Mouse (Mus musculus): ENCODE measurements around the gene Plekhh1. TPM values are rescaled to one million over a fixed set of nuclear protein-coding genes. Genes with fewer than 3 reads are reported as not detected.

Gene Plekhh1
- polyA plus RNA-seq, 1 experiment from 2014 or later = 2.3 TPM

- WGBS = 66% methylated on average over 4 of the region's 4 CpGs
- H3K36me3 ChIP-seq = no peaks in the 10 kb centered on the region
- no peak overlapping the region for H3K9ac ChIP-seq
- no peak for ATAC-seq (ENCODE audit: low FRiP score, low read depth)
- no peaks in the 10 kb centered on the region for H3K9me3 ChIP-seq
- no peak overlapping the region for H3K27ac ChIP-seq (replicated peaks)
- H3K4me1 ChIP-seq (replicated peaks) = peaks cover 10% of the 10 kb centered on the region
- no peak overlapping the region for H3K4me3 ChIP-seq
- no peaks in the 10 kb centered on the region for H3K27me3 ChIP-seq
- H3K4me2 ChIP-seq = no peak overlapping the region
Observed at GRCm38 (mm10) chr12:79092569-79092968, 63.6 kb downstream of the Plekhh1 start.

- Histone ChIP-seq H3K4me1 (replicated peaks) (no peaks in the 10 kb centered on the region), H3K9me3 (no peaks in the 10 kb centered on the region), H3K36me3 (no peaks in the 10 kb centered on the region), H3K4me3 (no peak overlapping the region), H3K4me2 (no peak overlapping the region), H3K27me3 (no peaks in the 10 kb centered on the region), H3K27ac (replicated peaks) (no peak overlapping the region), H3K9ac (no peak overlapping the region)
- 62% methylated on average over 3 of the region's 3 CpGs for WGBS
- no peak for ATAC-seq (ENCODE audit: low FRiP score, low read depth)
Observed at GRCm38 (mm10) chr12:79097106-79097752, 68.3 kb downstream of the Plekhh1 start.

GRCm38 (mm10) chr12:79103773-79104172 lies 74.8 kb downstream of the Plekhh1 start:
- no peaks in the 10 kb centered on the region for H3K36me3 ChIP-seq
- no peaks in the 10 kb centered on the region for H3K4me1 ChIP-seq (replicated peaks)
- no peak for ATAC-seq (ENCODE audit: low FRiP score, low read depth)
- no peaks in the 10 kb centered on the region for H3K9me3 ChIP-seq
- no peak overlapping the region for H3K9ac ChIP-seq
- WGBS = 87% methylated on average over 3 of the region's 3 CpGs
- H3K4me3 ChIP-seq = no peak overlapping the region
- H3K27me3 ChIP-seq = no peaks in the 10 kb centered on the region
- H3K27ac ChIP-seq (replicated peaks) = no peak overlapping the region
- H3K4me2 ChIP-seq = no peak overlapping the region

GRCm38 (mm10) chr12:79104544-79104943 lies 75.6 kb downstream of the Plekhh1 start:
- WGBS = 73% methylated on average over 2 of the region's 2 CpGs
- no peaks in the 10 kb centered on the region for H3K4me1 ChIP-seq (replicated peaks)
- no peak overlapping the region for H3K9ac ChIP-seq
- H3K9me3 ChIP-seq = no peaks in the 10 kb centered on the region
- H3K36me3 ChIP-seq = no peaks in the 10 kb centered on the region
- no peak overlapping the region for H3K4me2 ChIP-seq
- no peak overlapping the region for H3K4me3 ChIP-seq
- ATAC-seq (ENCODE audit: low FRiP score, low read depth) = no peak
- no peak overlapping the region for H3K27ac ChIP-seq (replicated peaks)
- no peaks in the 10 kb centered on the region for H3K27me3 ChIP-seq

GRCm38 (mm10) chr12:79105312-79105711 lies 76.3 kb downstream of the Plekhh1 start:
- no peaks in the 10 kb centered on the region for H3K27me3 ChIP-seq
- no peaks in the 10 kb centered on the region for H3K36me3 ChIP-seq
- WGBS = 91% methylated on average over 5 of the region's 5 CpGs
- H3K4me2 ChIP-seq = no peak overlapping the region
- no peak for ATAC-seq (ENCODE audit: low FRiP score, low read depth)
- H3K9me3 ChIP-seq = no peaks in the 10 kb centered on the region
- H3K27ac ChIP-seq (replicated peaks) = no peak overlapping the region
- no peak overlapping the region for H3K9ac ChIP-seq
- H3K4me3 ChIP-seq = no peak overlapping the region
- no peaks in the 10 kb centered on the region for H3K4me1 ChIP-seq (replicated peaks)

GRCm38 (mm10) chr12:79118991-79119390 lies 90.0 kb downstream of the Plekhh1 start:
- Histone ChIP-seq H3K36me3 (no peaks in the 10 kb centered on the region), H3K27me3 (no peaks in the 10 kb centered on the region), H3K4me2 (no peak overlapping the region), H3K4me3 (no peak overlapping the region), H3K9me3 (no peaks in the 10 kb centered on the region), H3K4me1 (replicated peaks) (no peaks in the 10 kb centered on the region), H3K9ac (no peak overlapping the region), H3K27ac (replicated peaks) (no peak overlapping the region)
- WGBS = 97% methylated on average over 4 of the region's 4 CpGs
- no peak for ATAC-seq (ENCODE audit: low FRiP score, low read depth)

- Histone ChIP-seq H3K27me3 (no peaks in the 10 kb centered on the region), H3K4me3 (no peak overlapping the region), H3K4me1 (replicated peaks) (no peaks in the 10 kb centered on the region), H3K9ac (no peak overlapping the region), H3K27ac (replicated peaks) (no peak overlapping the region), H3K9me3 (no peaks in the 10 kb centered on the region), H3K36me3 (no peaks in the 10 kb centered on the region), H3K4me2 (no peak overlapping the region)
- ATAC-seq (ENCODE audit: low FRiP score, low read depth) = peak; percentile 69; the same call in 1 of the 2 replicates
- 26% methylated on average over 3 of the region's 3 CpGs for WGBS
Observed at GRCm38 (mm10) chr12:79122820-79123219, 93.9 kb downstream of the Plekhh1 start.

- Histone ChIP-seq H3K27me3 (no peaks in the 10 kb centered on the region; the same call in 1 of the 2 replicates), H3K36me3 (no peaks in the 10 kb centered on the region), H3K27ac (replicated peaks) (0 out of 2 replicates have a peak within 1 kb of the TSS, but pooled peaks have one; percentile 34), H3K9me3 (no peaks in the 10 kb centered on the region), H3K4me3 (peak within 1 kb of the TSS; percentile 61), H3K9ac (peak within 1 kb of the TSS; percentile 61), H3K4me2 (peak within 1 kb of the TSS; percentile 97), H3K4me1 (replicated peaks) (peaks cover 20% of the 10 kb centered on the region)
- WGBS = under 1% methylated on average over 47 of the region's 47 CpGs
- peak; percentile 97 for ATAC-seq (ENCODE audit: low FRiP score, low read depth)
Observed at GRCm38 (mm10) chr12:79130299-79131177, 101.6 kb downstream of the Plekhh1 start, which contains the start of gene Arg2. Gene Arg2, plus strand, starts transcription at chr12:79130777.

Other genes with a start within 250 kb of the Plekhh1 start
- 118 and 119 TPM in 2 replicates for gene Atp6v1d, start 167.5 kb upstream of the Plekhh1 start, polyA plus RNA-seq (2015; fragmentation: Nextera tagmentation; extraction: Ambion mirVana)
- gene Eif2s1, start 167.3 kb upstream of the Plekhh1 start, polyA plus RNA-seq (2015; fragmentation: Nextera tagmentation; extraction: Ambion mirVana) = 143 and 146 TPM in 2 replicates
- 1.7 and 1.8 TPM in 2 replicates for gene Plek2, start 122.2 kb upstream of the Plekhh1 start, polyA plus RNA-seq (2015; fragmentation: Nextera tagmentation; extraction: Ambion mirVana)
- 68.0 and 70.9 TPM in 2 replicates for gene Tmem229b, start 21.5 kb upstream of the Plekhh1 start, polyA plus RNA-seq (2015; fragmentation: Nextera tagmentation; extraction: Ambion mirVana)
- gene Pigh, start 60.5 kb downstream of the Plekhh1 start, polyA plus RNA-seq (2015; fragmentation: Nextera tagmentation; extraction: Ambion mirVana) = 21.6 and 21.9 TPM in 2 replicates
- gene Arg2, start 101.6 kb downstream of the Plekhh1 start, polyA plus RNA-seq (2015; fragmentation: Nextera tagmentation; extraction: Ambion mirVana) = 28.6 and 30.0 TPM in 2 replicates
- 221 and 231 TPM in 2 replicates for gene Vti1b, start 143.5 kb downstream of the Plekhh1 start, polyA plus RNA-seq (2015; fragmentation: Nextera tagmentation; extraction: Ambion mirVana)
- gene Rdh11, start 163.1 kb downstream of the Plekhh1 start, polyA plus RNA-seq (2015; fragmentation: Nextera tagmentation; extraction: Ambion mirVana) = 35.2 and 36.3 TPM in 2 replicates
- 0.75 and 1.1 TPM in 2 replicates for gene Rdh12, start 179.8 kb downstream of the Plekhh1 start, polyA plus RNA-seq (2015; fragmentation: Nextera tagmentation; extraction: Ambion mirVana)

Measured in hindbrain, embryonic 15.5 days (tissue).